Mouse (Mus musculus): ENCODE measurements around the gene Cpa5.

Cpa5 gene

DNA sequence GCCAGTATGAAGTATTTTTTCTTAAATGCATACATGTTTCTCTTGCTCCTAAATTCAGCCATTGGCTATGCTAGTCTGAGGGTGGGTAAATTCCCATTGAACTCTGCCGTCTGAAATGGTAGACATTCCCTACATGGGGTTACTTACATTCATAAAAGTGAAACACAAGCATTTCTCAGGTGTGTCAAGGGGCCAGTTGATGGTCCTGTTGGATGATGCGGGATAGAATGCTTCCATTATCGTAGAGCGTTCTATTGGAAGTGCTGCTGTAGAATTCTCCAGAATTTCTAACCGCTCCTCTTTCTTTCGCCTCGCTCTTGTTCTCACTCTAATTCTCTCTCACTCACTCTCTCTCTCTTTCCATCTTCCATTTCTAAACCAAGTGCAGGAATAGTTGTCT lies at the start of gene Cpa5:
Gene Cpa5, plus strand, starts transcription at position 301 of the 400 bp plus-strand sequence.
- DNase-seq, result no peak

DNA sequence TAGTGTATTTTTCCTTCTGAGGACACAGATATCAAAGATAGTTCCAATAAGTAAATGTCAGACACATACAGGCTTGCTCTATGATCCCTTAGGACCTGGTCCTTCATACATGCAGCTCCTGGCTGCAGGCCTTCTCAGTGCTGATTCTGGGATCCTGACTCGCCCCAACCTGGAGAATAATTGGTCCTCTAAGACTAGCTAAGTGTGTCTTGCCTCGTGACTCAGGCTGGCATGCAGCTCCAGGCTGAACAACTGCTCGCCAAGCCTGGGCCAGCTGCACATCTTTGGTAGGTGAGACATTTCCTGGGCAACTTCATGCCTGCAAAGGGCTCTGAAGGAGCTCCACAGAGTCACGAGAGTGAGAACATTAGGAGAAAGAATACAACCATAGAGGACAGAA lies 48.7 kb upstream of the Cpa5 start:
- no peak for DNase-seq

DNA sequence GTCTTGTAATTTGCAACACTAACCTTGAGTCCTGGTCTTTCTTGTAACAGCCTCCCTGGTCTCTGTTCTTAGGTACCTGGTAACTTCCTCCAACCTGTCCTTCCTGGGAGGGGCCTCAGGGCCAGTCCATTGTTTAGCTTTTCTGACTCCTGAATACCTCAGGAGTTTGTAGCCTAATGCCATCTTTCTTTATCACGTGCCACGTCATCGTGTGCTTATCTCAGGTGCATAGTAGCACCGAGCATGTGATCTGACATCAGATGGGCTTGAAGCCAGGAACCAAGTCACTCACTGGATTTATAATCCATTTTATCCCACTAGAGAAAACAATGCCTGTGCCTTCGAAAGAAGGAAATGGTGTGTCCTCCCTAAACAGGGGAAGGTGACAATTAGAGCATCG lies 47.2 kb upstream of the Cpa5 start:
- DNase-seq, result no peak

DNA sequence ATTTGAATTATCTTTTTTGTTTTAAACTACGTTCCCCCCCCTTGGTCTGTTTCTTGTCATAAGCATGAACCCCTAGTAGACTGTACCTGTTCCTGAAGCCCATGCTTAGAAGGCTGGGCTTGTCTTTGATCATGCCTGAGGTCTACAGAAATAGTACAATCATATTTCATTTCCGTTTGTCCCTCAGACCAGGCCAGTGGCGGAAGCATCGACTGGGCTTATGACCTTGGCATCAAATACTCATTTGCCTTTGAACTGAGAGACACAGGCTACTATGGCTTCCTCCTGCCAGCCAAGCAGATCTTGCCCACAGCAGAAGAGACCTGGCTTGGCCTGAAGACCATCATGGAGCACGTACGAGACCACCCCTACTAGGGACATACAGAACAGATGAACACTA lies 46.8 kb upstream of the Cpa5 start:
- DNase-seq, result no peak

DNA sequence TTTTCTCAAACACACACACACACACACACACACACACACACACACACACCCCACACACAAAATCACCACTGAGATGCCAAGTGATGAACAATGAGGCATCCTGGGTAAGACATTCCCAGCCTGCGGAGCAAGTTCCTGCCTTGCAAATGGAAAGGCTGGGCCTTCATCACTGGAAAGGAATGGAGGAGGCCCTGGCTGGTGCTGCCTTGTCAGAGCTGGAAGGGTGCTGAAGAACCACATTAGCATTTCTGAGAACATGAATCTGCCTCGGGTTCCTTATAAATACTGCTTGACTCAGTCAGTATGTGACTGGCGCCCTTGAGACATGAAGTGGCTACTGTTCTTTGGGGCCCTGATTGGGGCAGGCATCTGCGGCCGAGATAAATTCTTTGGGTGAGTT lies 42.7 kb upstream of the Cpa5 start, which contains the start of gene Cpa4:
Gene Cpa4, plus strand, starts transcription at position 301 of the 400 bp plus-strand sequence.
- no peak for DNase-seq

DNA sequence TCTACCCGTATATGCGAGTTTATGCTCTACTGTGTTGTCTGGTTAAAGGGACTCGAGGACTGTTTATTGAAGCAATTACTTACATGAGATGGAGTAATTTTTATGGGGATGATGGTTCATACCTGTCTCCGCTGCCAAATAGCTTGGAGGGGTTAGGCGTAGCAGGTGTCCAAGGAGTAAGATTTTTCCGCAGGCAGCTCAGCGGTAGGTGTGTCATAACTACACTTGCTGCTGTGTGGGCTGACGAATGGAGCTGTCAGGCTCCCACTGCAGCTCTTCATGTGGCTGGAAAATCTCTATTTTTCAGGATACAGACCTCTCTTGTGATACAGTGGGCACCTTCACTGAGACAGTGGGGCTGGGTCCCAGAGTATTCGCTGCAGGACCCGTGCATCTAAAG lies 41.5 kb upstream of the Cpa5 start:
- no peak for DNase-seq

DNA sequence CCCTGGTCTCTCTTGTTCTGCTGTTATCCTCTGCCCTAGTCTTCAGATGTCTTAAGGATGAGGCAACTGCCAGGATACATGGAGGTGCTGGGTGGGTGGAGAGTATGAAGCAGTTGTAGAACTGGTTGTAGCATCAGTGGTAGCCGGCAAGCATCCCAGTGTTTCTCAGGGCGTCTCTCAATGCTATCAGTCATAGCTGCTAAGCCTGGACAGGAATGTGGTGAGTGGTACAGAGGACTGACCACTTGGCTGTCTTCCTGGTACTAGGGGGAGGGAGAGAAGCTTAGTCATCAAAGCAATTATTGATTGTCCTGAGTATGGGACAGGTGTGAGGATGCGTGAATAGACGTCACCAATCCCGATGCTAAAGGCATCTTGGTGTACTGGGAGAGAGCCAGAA lies 40.8 kb upstream of the Cpa5 start:
- no peak for DNase-seq

DNA sequence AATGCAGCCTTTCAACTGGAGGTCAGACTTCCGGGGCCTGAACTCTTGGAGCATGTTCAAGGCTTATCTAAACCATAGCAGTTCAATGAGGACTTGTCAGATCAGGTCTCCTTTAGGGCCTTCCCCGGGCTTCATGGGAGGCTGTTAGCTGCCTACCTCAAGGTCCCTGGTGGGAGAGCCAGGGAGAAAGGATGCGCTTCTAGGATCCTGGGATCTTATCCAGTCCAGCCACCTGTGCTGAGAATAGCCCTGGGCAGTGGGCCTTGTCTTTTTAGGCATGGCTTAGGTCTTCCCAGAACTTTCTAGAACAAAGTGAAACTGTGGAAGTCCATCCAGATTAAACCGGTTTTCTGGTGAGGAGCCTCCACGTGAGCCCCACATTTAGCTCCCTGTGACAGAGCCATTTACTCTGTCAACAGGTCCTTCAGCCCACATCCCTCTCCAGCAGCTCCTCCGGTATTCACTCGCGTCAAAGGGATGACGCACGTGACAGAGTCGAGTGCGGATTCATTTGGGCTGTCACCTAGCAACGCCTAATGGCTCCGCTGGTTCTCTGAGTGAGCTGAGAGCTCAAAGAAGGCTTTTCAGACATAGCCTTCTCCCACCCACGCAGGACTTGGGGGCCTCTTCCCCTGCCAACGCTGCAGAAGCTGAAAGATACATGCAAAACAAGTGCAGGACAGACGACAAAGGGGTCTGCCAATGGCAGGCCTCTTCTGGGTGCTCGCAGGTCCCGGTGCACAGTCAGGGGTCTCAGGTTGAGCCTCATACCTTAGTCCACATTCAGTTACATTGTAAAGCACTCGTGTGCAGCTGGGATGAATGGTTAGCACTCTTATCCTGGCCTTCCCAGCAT lies 38.1 kb upstream of the Cpa5 start:
- peak; percentile 73 for DNase-seq

DNA sequence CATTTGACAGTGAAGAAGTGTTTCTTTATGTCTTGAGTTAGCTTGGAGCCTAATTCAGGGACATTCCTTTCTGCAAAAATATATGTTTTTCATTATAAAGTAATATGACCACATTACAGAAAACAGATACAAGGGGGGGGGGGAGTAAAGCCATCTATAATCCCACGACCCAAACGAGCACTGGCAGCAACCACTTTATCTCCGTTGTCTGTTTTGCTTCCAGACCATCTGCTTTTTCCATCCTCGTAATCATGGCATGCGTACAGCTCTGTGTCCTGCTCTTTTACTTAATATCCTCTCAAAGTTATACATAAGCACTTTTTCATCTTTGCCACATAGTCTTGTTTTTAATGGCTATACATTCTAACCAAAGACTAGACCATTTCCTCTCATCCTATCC lies 37.4 kb upstream of the Cpa5 start:
- no peak for DNase-seq

DNA sequence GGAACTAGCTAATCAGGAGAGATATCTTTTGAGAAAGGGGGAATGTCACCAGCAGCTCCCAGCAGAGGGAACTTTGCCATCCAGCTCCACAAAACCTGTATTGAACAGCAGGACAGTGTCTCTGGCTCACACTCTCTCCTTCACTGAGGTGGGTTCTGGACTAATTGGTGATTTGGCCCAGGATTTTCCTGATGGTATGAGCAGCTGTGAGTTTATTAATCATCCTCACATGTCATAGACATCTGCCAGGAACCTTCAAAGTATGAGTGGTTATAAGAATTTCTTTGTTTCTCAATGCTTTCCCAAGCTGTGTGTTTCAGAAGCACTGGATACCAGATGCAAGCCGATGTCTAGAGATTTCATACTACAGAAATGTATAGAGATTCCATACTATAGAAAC lies 35.9 kb upstream of the Cpa5 start:
- DNase-seq, result no peak

DNA sequence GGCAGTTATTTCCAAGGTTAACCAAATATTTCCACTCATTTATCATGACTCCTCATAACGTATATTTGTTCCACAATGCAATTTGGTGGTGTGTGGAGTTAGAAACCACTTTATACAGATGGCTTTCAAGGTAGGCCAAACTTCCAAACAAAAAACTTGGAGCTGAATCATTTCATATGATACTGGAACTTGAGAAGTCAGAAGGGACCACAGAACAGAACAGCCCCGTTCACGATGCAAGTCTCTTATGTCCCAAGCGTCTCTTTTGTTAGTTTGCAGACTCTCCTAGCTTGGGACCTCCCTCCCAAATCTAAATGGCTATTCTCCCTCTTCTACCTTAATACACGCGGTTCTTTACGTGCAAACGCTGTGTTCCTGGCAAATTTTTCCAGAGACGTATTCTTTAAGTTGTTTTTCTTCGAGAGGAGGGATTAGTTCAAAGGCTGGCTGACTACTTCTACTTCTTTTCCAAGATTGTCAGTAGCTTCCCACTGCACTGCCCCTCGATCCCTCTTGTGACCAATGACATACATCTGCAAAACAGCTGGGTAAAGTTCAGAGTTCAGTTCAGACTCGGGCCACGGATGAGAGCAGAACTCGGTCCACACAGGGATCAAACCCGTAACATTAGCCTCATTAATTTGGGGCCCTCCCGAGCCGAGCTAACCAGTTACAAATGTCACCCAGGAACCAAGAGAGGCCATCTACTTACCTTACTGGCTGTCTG lies 34.2 kb upstream of the Cpa5 start:
- DNase-seq, result no peak

DNA sequence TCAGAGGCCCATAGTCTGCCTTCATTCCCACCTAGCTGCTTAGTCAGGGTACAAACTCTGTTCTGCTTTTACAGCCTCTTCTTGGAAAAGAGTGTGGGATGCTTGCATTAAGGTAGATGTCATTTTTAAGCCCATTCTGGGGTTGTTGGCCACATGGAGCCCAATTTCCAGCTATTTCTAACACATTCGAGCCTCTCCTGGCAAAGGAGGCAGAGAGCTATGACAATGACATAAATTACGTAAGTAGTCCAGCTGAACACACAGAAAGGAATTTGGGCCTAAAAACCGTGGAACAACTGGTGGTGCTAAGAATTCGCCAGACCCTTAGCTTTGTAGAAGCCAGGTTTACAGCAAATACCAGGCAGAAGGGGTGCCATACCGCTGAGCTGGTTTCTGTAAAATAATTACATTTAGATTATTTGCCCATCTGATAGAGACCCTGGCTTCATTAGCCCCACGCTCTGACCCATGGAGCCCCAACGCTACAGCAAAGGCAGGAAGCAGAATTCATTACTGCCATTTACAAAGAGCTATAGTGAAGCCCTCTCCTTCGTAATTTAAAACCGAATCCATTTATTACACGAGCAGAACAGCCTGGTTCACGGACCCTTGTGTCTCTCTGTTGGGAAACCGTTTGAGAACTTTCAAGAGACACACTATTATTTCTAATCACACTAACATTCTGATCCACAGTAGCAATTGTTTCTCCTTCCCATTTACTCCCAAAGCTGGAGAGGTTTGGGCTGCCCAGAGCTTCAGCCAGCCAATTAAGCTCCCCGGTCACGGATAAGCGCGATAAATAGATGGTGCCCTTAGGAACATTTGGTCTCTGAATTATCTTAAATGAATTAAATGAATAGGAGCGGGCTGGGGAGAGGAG lies 30.6 kb upstream of the Cpa5 start:
- no peak for DNase-seq

DNA sequence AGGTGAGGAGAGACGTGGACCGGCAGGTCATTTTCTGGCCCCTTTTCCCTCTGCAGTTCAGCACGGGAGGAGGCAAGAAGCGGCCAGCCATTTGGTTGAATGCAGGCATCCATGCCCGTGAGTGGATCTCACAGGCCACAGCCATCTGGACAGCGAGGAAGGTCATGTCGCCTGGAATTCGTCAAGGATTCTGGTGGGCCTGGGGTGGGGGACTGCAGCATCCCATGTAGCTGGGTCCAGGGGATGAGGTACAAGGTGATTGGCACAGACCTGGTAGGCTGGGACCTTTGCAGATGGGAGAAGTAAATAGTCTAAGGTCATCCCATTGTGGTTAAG lies 30.0 kb upstream of the Cpa5 start:
- DNase-seq, result no peak

DNA sequence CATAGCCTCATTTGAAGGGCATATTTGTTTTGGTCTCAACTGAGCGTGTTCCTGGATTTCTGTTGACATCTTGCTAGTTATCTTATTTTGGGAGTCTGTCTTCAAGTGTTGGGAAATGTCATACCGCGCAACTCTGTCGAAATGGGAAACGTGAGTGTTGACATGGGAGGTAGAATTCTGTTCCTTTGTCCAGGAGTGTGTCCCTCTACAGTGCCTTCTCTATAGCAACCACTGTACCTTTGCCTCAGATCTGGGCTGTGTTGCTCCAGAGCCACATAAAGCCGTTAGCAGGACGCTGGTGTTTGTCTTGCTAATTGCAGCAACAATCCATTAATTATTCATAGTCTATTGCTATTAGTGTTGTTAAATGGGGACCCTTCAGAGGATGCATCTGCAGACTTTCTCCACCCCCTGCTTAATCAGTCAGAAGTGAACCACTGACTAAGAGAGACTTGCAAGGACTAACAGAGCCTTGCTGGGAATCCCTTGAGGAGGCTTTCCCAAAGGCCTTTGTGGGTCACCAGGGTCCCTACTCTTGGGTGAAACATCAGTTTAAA lies 23.8 kb upstream of the Cpa5 start:
- DNase-seq, result no peak

DNA sequence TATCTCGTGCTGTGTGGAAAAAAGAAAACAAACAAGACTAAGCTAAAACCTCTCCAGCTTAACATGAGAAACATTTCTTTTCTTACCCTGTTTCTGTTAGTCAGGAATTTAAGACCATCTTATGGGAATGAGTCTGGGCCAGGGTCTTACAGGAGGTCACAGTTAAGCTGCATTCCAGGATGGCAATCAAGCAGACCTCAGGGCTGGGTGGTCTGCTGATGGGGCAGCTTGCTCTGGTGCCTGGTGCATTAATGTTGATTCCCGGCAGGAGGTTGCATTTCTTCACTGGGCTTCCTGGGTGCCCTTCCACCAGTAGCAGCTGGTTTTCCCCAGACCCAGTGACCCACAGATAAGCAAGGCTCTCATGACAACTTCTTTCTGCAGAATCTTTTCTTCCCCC lies 21.0 kb upstream of the Cpa5 start:
- DNase-seq, result no peak

DNA sequence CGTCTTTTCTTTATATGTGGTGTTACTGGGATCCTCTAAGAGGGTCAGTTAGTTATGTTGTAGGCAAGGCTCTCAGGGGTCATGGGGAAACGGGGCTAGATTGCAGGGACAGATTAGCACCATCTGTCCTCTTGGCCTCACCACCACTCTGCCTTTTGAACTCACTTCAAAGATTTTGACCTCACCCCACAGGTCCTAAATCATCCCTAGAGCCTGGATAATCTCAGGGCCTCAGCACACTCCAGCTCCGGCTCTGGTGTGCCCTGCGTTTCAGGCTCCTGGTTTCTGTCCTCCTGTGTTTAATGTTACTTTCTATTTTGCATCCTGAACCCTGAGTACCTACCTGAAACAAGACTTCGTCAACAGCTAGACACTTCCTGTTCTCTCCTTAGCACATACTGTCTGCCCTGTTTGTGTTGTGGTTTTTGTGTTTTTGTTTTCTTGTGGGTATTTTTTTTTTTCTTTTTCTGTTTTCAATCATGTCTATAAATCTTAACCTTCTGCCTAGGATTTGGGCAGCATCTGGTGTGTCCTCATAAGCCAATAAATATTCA lies 18.9 kb upstream of the Cpa5 start:
- DNase-seq, result no peak

DNA sequence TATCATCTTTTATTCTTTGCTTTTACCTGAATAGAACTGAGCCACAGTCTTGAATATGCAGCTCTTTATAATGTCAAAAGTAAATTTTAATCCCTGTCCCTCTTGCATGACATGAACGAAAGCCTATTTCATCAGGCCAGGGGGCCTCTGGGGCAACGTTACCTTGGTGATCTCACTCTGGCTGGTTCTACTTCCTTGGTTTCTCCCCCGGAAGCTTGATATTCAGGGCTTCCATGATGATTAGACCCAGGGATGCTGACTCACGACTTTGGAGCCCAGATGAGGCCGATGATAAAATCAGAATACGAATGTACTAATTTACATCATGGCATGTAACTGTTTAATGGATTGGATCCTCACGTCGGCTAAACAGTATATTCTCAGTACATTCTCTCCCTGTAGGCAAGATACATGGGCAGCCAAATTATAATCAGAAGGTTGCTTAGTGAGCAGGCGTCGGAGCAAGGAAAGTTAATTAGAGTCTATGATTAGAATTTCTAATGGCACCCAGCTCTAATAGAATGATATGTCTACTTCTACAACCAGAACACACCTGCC lies 18.3 kb upstream of the Cpa5 start:
- no peak for DNase-seq

DNA sequence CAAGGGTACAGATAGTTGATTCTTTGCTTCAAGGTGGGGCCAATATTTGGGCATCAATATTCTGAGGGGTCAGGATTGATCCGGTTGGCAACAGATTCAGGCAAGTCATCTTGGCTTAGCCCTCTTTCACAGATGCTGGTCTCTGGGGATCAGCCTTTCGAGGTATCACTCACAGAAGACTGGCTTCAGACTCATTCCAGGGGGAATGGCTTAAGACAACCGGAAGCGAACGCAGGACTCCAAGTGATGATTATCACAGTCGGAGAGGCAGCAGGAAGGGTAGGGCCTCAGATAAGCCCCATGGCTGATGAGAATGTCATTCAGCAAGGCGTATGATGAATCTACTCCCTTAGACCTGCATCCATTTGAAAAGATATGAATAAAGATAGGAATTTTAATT lies 16.4 kb upstream of the Cpa5 start:
- no peak for DNase-seq

DNA sequence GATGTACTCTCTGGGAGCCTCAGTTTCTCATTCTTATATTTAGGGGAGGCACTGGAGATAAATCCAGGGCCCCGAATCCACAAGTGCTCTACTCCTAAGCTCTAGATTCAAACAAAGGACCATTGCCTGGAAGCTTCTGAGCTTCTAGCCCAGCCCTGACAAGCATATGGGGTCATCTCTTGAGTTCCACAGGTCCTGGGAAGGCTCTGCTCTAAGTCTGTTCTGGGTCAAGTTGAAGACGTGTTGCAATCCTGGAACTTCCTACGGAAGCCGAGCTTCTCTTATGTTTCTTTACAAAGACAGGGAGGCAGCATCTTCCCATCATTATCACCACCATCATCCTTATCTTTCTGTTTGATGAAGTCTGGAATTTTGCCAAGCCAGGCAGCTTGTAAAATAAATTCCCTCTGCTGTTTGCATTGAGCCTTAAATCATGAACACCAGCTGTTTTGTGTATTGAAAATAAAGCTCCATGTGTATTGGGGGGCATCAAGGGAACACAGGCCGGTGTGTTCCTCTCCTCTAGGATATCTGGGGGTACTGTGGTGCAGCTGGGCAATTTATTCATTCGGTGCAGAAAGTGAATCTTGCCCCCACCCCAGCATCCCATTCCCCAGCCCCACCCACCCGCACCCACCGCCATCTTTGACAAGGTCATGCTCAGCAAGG lies 14.4 kb upstream of the Cpa5 start:
- DNase-seq, result no peak

DNA sequence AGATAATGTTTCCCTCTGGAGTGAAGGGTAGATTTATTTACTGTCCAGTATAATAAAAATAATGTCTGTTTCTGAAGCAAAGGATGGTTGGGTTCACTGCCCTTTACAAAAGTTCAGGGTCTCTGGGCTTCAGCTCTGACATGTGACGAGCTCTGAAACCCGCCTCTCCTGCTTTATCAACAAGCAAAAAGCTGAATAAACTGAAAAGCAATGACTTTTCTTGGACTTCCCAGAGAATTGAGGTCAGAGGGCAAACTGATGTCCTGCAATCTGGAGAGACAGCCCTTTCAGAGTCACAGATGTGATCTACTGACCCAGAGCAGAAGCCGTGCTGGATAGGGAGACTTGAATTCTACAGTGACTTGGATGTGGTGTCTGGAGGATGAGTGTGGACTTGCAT lies 10.8 kb upstream of the Cpa5 start:
- DNase-seq, result no peak

DNA sequence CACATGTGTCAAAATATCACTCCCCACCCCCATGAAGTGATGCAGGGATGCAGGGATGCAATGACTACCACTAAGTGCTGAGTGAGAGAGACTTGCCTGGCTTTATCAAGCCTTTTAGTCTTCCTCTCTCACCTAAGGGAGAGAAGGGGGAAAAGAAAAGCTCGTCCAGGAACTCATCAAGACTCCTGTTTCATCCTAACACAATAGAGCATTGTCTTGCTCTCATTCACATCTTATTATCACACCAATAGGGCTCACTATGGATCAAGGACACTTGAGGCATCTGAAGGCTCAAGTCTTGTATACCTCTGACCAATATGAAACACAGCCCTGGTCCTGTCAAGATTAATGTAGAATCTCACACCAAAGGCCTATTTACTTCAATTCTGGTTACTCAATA lies 9.8 kb upstream of the Cpa5 start:
- DNase-seq, result no peak

DNA sequence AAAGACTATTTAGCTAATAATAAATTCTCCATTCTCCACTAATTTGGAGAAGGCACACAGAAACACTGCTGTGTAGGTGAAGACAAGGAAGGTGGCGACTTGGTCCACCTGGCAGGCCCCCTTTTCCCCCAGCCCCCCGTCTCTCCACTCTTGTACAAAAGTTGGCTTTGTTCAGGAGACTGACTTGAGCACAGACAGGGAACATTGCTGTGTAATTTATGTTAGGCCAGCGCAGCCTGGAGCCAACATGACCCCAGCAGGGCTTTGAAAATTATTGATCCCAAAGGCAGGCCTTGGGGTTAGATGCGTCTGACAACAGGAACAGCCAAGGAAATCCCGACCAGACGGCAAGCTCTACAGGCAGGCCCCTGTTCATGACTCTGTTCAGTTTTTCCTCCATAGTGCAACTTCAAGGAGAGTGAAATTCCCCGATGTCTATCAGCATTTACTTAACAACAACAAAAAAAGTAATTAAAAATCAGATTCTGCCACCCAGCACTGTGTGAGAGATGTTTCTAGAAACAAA lies 6.4 kb upstream of the Cpa5 start:
- DNase-seq, result no peak
